Mouse (Mus musculus) gastrocnemius, postnatal 25 days (tissue): ENCODE measurements around the gene Stox2. TPM values are rescaled to one million over a fixed set of nuclear protein-coding genes. Genes with fewer than 3 reads are reported as not detected.

Experiments
- DNase-seq: peaks from one replicate; pipeline ENCODE4 v3.0.0; 2022
- total RNA-seq, 2 experiments: library from RNA; stranded (reverse); gene quantifications; 1 replicate in 1 of 2; 2 replicates in 1 of 2; pipeline ENCODE4 v1.2.3; 2021

Gene Stox2
- total RNA-seq, 2 experiments from 2014 or later: 6.7 to 9.2 TPM

DNA sequence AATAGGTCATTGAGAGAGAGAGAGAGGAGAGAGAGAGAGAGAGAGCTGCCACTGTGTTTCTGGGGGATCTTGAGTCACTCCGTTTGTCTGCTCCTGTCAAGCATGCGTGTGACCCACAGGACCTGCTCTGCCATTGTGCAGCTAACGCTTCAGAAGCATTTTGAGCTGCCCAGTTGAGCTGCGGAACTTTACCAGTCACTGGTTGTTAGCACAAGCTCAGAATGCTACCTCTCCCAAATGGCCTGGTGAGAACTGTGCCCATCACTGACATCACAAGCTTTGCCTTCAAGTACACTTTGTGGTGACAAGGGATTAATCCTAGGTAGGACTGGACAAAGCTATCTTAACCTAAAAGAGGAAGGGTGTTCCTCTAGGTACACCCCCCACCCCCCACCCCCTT is 263.9 kb downstream of the Stox2 start:
- no peak for DNase-seq

DNA sequence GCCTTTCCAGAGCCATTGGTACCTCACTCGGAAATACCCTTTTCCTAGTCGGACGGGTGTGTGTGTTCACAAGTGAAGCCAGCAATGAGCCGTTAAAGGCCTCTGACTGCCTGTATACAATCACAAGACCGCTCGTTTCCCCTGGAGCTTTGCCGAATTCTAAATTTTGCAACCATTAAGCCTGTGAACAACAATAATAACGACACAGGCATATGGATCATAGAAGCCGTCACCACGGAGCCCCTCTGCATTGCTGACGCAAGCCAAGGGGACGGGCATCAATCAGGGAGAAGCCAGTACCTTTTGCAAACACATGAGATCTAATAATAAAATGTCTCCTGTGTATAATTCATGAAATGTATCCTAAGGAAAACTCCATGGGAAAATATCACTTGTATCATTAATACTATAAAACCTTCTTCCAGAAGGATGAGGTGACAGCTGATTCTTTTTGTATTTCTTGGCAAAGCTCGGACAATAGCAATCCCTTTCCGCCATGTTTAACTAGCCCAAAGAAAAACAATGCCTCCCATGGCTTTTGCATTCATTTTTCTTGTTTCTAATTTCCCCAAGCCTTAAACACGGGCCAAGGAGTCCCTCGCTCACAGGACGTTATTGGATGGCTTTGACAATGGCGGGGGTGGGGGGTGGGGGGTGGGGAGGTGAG is 265.0 kb downstream of the Stox2 start:
- no peak for DNase-seq

DNA sequence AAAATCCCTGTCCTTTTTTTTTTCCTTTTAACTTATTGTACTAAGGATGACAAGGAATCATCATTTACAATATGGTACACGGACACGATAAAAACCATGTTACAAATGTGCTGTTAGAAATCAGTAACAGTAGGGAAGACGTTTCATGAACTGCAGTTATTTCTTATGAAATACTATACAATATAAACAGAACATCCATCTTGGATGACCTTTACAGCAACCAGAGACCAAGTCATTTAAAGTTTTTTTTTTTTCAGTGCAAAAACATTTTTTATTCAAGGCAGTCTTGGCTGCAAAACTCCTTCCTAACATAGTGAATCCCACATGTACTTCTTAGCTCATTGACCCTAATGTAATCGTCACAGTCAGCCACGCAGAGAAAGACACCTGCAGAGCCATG is 266.0 kb downstream of the Stox2 start:
- DNase-seq: no peak

DNA sequence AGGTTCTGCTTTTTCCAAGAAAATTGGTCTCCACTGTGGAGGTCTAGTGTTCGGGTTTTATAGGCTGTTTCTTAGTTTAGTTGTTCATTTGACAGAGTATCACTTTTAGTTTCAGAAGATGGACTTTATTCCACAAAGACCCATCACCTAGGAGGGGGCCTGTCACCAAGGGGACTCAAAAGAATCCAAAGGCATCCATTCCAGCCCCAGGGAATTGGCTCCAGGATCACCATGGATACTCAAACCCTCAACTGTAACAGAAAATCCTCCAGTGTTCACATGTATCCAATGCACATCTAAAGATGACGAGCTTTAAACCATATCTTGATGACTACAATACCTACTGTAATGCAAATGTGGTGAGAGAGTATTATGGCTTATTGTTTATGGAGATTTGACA is 267.4 kb downstream of the Stox2 start:
- DNase-seq: no peak

DNA sequence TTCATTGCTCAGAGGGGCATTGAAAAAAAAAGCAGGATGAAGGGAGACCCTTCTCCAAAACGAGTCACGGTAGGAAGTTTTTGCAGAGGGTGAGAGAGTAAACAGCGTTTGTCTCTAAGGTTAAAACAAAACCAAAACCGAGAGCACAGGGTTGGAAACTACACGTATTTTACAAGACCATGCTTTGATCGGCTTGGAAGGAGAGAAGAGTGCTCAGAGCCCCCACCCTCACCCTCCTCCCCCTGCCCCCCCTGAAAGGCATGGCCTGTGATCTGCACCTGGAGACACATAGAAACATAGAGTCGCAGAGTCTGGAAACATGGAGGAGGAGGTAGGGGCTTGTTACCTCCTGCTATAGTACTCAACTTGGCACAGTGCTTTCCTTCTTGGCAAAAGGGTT is 272.3 kb downstream of the Stox2 start:
- no peak for DNase-seq

DNA sequence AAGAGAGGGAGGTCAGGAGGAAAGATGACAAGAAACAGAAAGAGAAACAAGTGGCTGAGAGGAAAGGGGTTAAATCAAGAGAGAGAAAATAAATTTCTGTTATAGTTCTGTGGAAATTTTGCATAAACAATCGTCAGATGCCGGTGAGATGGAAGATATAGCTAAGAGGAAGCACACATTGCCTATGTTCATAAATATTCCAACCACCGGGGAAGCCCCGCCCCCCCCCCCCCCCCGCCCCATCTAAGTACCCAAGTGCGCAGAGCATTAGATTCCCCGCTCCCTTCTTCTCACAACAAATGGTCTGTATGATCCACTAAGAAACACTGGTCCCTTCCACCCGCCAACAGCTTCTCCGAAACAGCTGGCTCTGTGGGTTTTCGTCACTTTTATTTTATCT is 273.3 kb downstream of the Stox2 start:
- no peak for DNase-seq

DNA sequence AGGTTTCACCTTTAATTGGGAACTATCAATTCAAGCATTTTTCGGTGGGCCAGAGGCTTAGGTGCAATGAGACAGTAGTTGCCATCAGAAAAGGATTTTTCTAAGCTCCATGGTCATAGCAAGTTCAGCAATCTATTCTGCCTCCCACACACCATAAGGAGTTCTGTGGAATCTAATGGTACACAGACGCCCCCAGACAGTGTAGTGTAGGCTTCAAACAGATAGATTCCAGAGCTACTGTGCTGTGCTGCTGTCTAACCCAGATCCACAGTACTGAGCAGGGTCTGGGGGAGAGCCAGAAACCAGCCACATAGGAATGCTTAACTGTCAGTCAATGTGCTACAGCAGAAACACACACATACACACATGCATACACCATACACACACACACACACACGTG is 285.5 kb downstream of the Stox2 start:
- no peak for DNase-seq

DNA sequence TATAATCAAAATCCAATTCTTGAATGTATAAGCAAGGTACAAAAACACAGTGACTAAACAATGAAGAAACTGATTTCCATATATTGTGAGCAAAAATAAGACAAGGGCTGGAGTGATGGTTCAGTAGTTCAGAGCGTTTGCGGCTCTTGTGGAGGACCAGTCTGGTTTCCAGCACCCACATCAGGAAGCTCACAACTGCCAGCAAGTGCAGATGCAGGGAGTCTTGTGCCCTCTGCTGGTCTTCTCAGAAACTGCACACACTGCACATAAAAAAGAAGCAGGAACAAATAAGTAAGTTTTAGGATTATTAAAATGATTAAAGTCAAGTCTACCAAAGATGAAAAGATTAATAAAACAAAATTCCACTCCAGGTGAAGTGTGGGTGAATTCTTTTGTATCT is 291.6 kb downstream of the Stox2 start:
- DNase-seq: no peak

DNA sequence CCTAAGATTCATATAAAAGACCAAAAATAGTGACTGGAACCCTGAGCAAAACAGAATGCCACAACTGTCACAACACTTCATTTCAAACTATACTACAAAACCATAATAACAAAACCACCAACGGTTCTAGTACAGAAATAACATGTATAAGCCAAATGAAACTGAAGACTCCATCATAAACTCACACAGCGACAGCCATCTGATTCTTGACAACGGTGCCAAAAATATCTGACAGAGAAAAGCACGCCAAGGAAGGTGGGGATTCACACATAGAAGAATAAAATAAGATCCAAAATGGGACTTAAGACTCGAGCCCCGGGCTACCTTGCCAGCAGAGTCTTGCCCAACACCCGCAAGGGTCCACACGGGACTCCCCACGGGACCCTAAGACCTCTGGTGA is 300.9 kb downstream of the Stox2 start:
- DNase-seq: no peak

DNA sequence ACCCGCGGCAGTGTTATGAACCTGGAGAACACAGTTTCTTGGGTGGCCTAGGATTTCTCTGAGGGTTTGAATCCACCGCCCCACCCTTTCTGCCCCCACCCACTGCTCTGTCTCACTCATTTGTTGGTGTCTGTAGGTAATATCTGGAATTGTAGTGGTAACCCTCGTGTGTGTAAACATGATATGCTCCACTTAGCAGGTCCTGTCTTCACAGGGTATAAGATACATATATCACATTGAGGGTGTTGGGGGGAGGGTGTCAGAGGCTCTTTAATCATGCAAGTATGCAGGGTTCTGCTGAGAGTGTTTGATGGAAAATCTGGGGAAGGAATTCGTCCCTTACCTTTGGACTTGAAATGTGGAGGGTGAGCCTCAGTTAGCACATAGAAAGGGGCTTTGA is 310.1 kb downstream of the Stox2 start:
- no peak for DNase-seq

DNA sequence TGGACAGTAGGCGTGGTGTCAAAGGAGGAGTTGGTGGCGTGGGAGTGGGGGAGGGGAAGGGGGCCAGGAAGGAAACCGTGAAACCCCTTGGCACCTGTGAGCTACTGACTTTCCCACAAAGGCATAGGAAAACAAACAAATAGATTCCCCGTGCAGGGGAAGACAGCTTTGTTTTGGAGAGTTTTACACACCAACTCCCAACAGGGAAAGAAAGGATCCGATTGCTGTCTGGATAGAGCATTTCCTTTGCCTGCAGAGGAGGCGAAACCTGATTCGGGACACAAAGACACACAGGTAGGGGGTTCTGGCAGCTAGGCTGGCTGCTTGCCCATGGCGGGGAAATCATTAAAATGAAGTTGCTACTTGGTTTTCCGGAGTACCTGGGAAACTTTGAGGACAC is 310.6 kb downstream of the Stox2 start:
- no peak for DNase-seq

DNA sequence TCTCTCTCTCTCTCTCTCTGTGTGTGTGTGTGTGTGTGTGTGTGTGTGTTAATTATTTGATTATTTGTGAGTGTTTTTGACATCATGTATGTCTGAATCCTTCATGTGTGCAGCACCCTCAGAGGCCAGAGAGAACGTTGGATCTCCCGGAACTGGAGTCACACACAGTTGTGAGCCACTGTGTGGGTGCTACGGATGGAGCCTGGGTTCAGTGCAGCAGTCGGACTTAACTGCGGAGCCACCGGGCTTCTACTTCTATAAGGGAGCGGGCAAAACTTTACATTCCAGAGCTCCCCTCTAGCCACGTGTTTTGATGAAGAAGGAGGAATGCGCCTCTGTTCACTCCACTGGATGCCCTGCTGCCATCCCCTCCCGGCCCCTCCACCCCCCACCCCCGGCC is 311.4 kb downstream of the Stox2 start:
- no peak for DNase-seq

DNA sequence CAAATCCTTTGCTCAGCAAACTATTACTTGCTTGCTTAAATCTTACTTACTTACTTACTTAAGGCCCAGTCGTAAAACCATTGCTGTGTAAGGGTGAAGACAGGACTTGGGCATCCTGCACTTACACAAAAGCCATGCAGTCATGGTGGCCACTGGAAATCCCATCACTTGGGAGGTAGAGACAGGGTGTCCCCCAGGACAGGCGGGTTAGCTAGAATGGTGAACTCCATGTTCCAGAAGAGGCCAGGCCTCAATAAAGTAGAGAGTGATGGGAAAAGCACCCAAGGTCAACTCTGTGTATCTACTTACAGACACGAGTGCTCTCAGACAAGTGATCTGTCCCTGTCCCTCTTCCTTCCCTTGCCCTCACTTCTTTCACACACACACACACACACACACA is 312.8 kb downstream of the Stox2 start:
- DNase-seq: no peak

Other genes with a start within 250 kb of the Stox2 start
- 10 to 100 TPM; 15.5 to 17.1 TPM for gene Trappc11, start 87.1 kb upstream of the Stox2 start, total RNA-seq
- gene Rwdd4a, start 87.3 kb upstream of the Stox2 start, total RNA-seq: 10 to 100 TPM; 27.2 to 35.8 TPM
- gene Ing2, start 229.2 kb upstream of the Stox2 start, total RNA-seq: 10 to 100 TPM in 1 of 2 experiments, 1 to 10 TPM in 1; 9.6 to 13.0 TPM